Mouse (Mus musculus) hindbrain, embryonic 14.5 days (tissue): Measurements from ENCODE around the gene Trim39. TPM values are rescaled to one million over a fixed set of nuclear protein-coding genes. Genes with fewer than 3 reads are reported as not detected.

Experiments used
- ATAC-seq: fragments of 200-750 bp; cut with Nextera tagmentation; 2 replicates; pipeline ENCODE4 v1.8.0; 2017; ENCODE audit warnings: moderate number of reproducible peaks, mild to moderate bottlenecking, moderate TSS enrichment, moderate library complexity; ENCODE audit not compliant: low FRiP score
- DNase-seq: peaks from one replicate; pipeline ENCODE4 v3.0.0-alpha.2; 2015; ENCODE audit warnings: low spot score
- H3K27ac ChIP-seq: fragments of 300-500 bp; sonication (generic); 2 replicates; pipeline ENCODE4 v1.5.1; 2014; ENCODE audit warnings: mild to moderate bottlenecking, moderate library complexity
- H3K27me3 ChIP-seq: fragments of 300-500 bp; sonication (generic); 2 replicates; pipeline ENCODE4 v1.6.1; 2014; ENCODE audit warnings: mild to moderate bottlenecking, low read length, mixed read lengths; ENCODE audit not compliant: control insufficient read depth, insufficient read depth
- H3K36me3 ChIP-seq: fragments of 300-500 bp; sonication (generic); replicated peaks from 2 replicates; pipeline ENCODE4 v1.6.1; 2014; ENCODE audit not compliant: control insufficient read depth, insufficient read depth
- H3K4me1 ChIP-seq: fragments of 300-500 bp; sonication (generic); replicated peaks from 2 replicates; pipeline ENCODE4 v1.6.1; 2014; ENCODE audit warnings: antibody characterized with exemption, low read length, mixed read lengths; ENCODE audit not compliant: control insufficient read depth, insufficient read depth
- H3K4me2 ChIP-seq: fragments of 300-500 bp; sonication (generic); replicated peaks from 2 replicates; pipeline ENCODE4 v1.6.1; 2014; ENCODE audit warnings: mild to moderate bottlenecking, moderate library complexity
- H3K4me3 ChIP-seq: fragments of 300-500 bp; sonication (generic); replicated peaks from 2 replicates; pipeline ENCODE4 v1.5.1; 2014; ENCODE audit warnings: mild to moderate bottlenecking, low read length
- H3K9ac ChIP-seq: fragments of 300-500 bp; sonication (generic); 2 replicates; pipeline ENCODE4 v1.6.1; 2014
- H3K9me3 ChIP-seq: fragments of 300-500 bp; sonication (generic); 2 replicates; pipeline ENCODE4 v1.6.1; 2016; ENCODE audit warnings: low read length; ENCODE audit not compliant: control insufficient read depth
- WGBS: fragments of 180-500 bp; shearing (Covaris S2); extraction: QIAGEN DNeasy Blood & Tissue Kit; methylation state at CpG from one replicate; pipeline ENCODE4 v1.1.7; 2014; 5-methylcytosine and 5-hydroxymethylcytosine counted together
- polyA plus RNA-seq: library from polyadenylated mRNA; unstranded; fragments of >200 nt; fragmentation: Nextera tagmentation; extraction: Ambion mirVana; gene quantifications from 2 replicates; pipeline ENCODE4 v1.2.1, GENCODE M21; 2014

Trim39 gene
- polyA plus RNA-seq, 1 experiment from 2014 or later: 19.7 TPM

DNA sequence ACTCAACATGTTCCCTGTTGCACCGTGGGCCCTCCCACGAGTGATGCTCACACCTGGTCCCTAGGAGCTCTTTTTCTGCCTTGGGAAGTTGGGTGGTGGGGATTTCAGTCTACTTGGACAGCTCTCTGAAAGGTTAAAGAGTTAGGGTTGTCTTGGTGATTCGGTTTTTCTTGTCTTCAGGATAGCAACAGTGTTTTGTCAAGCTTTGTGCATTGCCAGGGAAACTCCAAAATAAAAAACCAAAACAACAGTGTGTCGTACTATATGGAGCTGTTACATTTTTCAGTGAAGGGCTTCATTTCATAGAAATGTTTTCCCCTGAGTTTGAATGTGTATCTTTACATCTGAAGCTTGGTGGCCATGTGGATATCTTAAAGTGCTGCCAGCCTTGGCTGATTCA is 2.7 kb upstream of the Trim39 start:
- ATAC-seq: no peak

GRCm38 (mm10) chr17:36273796-36274195 is 1.7 kb upstream of the Trim39 start:
- no peaks in the 10 kb centered on the region for H3K9me3 ChIP-seq
- 93% methylated on average over 4 of the region's 4 CpGs for WGBS
- DNase-seq (no peak), ATAC-seq (no peak)
- H3K4me2 ChIP-seq: no peak overlapping the region
- peaks cover 18% of the 10 kb centered on the region for H3K36me3 ChIP-seq
- H3K4me3 ChIP-seq: no peak overlapping the region
- no peaks in the 10 kb centered on the region for H3K27me3 ChIP-seq
- no peak overlapping the region for H3K9ac ChIP-seq
- H3K27ac ChIP-seq: no peak overlapping the region
- peaks cover 32% of the 10 kb centered on the region for H3K4me1 ChIP-seq

More for the DNA sequence above, 2.7 kb upstream of the Trim39 start:
- Histone ChIP-seq H3K36me3 (peaks cover 22% of the 10 kb centered on the region), H3K9ac (no peak overlapping the region), H3K27ac (no peak overlapping the region), H3K4me1 (peaks cover 30% of the 10 kb centered on the region), H3K4me2 (no peak overlapping the region), H3K9me3 (no peaks in the 10 kb centered on the region), H3K27me3 (no peaks in the 10 kb centered on the region), H3K4me3 (no peak overlapping the region)
- WGBS: 98% methylated on average over 4 of the region's 4 CpGs
- DNase-seq: no peak

DNA sequence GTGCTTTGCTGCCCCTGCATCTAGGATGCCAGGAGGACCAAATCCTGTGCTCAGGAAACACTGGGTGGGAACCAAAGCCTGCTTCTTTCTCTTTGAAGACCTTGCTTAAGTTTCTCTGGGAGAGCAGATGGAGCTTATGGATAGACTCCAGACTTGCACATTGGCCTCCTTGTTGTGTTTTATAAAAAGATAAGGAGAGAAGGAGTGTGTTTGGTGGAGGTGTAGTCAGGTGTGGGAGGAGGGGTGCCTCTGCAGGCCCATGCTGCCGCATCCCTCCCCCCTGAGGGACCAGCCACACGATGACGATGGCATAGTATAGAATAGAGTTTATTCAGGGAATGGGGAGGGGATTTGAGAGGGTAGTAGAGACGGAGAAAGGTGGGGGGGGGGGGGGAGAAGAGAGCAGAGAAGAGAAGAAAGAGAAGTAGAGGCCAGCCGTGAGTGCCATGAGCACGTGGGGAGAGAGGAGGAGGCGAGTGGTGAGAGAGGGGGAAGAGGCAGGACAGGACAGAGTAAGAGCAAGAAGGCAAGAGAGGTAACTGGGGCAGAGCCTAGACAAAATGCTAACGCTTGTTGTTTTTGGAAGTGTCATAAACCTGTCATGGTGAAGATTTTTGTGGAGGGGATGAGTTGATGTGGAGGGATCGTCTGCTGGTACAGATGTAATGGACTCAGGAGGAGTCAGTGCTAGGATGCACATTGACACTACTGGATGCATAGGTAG is 758 bp upstream of the Trim39 start:
- H3K27ac ChIP-seq: no peak overlapping the region
- DNase-seq (no peak), ATAC-seq (no peak)
- H3K4me1 ChIP-seq: peaks cover 32% of the 10 kb centered on the region
- H3K9me3 ChIP-seq: no peaks in the 10 kb centered on the region
- H3K9ac ChIP-seq: peak overlapping the region; percentile 96
- H3K4me3 ChIP-seq: peak overlapping the region; percentile 98
- H3K4me2 ChIP-seq: peak overlapping the region; percentile 97
- 88% methylated on average over 9 of the region's 9 CpGs for WGBS
- H3K27me3 ChIP-seq: no peaks in the 10 kb centered on the region
- peaks cover 27% of the 10 kb centered on the region for H3K36me3 ChIP-seq

DNA sequence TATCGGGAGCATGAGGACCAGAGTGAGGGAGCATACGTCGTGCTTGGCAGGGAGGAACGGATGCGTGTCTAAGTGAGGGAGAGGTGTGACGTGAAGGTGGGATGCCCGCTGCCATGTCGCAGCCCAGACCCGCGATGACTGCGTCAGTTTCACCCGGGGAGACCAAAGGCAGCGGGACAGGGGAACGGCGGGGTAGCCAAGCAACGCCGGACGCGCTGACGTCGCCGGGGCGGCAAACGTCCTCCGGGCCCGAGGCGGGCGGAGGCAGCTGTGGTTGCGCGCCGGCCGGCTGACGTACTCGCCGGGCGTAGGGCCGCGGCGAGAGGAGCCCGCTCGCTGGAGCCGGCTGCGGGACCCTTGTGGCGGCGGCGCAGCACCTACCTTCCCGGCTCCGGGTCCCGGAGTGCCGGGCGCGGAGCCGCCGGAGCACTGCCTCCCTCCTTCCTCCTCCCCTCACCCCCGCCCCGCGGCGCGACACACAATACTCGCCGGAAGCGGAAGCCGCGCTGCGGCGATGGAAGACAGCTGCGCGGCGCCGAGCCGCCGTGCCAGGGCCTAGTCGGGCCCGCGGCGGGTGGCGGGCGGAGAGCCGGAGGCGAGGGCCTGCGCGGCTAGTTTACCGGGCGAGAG is 976 bp downstream of the Trim39 start:
- peak; percentile 85 for DNase-seq
- Histone ChIP-seq H3K36me3 (peaks cover 45% of the 10 kb centered on the region), H3K27me3 (no peaks in the 10 kb centered on the region), H3K27ac (peak overlapping the region; percentile 98), H3K4me2 (peak overlapping the region; percentile 97), H3K9me3 (no peaks in the 10 kb centered on the region), H3K4me1 (peaks cover 32% of the 10 kb centered on the region), H3K4me3 (peak overlapping the region; percentile 98), H3K9ac (peak overlapping the region; percentile 96)
- under 1% methylated on average over 71 of the region's 84 CpGs for WGBS
- peak; percentile 94 for ATAC-seq

GRCm38 (mm10) chr17:36265834-36266233 is 6.2 kb downstream of the Trim39 start:
- no peak for ATAC-seq
- Histone ChIP-seq H3K4me3 (no peak overlapping the region), H3K4me1 (peaks cover 11% of the 10 kb centered on the region), H3K27ac (no peak overlapping the region), H3K4me2 (no peak overlapping the region), H3K27me3 (no peaks in the 10 kb centered on the region), H3K36me3 (peaks cover 79% of the 10 kb centered on the region), H3K9ac (no peak overlapping the region), H3K9me3 (no peaks in the 10 kb centered on the region)
- WGBS: 80% methylated on average over 5 of the region's 5 CpGs
- no peak for DNase-seq

- H3K36me3 ChIP-seq: peaks cover 93% of the 10 kb centered on the region
- H3K9me3 ChIP-seq: no peaks in the 10 kb centered on the region
- DNase-seq (no peak), ATAC-seq (no peak)
- no peak overlapping the region for H3K27ac ChIP-seq
- no peaks in the 10 kb centered on the region for H3K4me1 ChIP-seq
- H3K27me3 ChIP-seq: no peaks in the 10 kb centered on the region
- no peak overlapping the region for H3K9ac ChIP-seq
- WGBS: 93% methylated on average over 3 of the region's 3 CpGs
- no peak overlapping the region for H3K4me2 ChIP-seq
- no peak overlapping the region for H3K4me3 ChIP-seq
Measured at GRCm38 (mm10) chr17:36264273-36264925, 7.6 kb downstream of the Trim39 start.

GRCm38 (mm10) chr17:36261511-36262166 is 10.4 kb downstream of the Trim39 start:
- Histone ChIP-seq H3K4me2 (no peak overlapping the region), H3K27ac (no peak overlapping the region), H3K4me1 (no peaks in the 10 kb centered on the region; the same call in 1 of the 2 replicates), H3K27me3 (no peaks in the 10 kb centered on the region), H3K4me3 (no peak overlapping the region), H3K9ac (no peak overlapping the region), H3K9me3 (no peaks in the 10 kb centered on the region), H3K36me3 (peaks cover 82% of the 10 kb centered on the region)
- 93% methylated on average over 9 of the region's 9 CpGs for WGBS
- DNase-seq: no peak
- ATAC-seq: no peak

DNA sequence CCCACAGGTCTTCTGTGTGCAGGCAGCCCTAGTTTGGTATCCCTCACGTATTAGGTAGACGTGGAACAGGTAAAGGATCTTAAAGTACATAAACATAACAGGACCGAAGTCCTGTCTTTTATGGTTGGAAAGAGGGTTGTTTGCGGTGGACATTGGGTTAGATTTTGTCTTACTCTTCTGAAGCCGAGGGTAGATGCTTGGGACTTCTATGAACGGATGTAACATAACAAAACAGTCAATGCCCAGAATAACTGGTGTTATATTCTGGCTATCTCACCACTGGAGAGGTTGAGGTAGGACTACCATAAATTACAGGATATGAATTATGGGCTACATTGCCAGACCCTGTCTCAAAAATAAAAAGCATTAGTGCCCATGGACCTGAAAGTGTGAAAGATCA is 14.1 kb downstream of the Trim39 start, which contains the start of gene Rpp21:
Gene Rpp21, minus strand, starts transcription at position 101 of the 400 bp plus-strand sequence.
- H3K9ac ChIP-seq: peak within 1 kb of the TSS; percentile 85
- peak within 1 kb of the TSS; percentile 91 for H3K27ac ChIP-seq
- 52% methylated on average over 6 of the region's 6 CpGs for WGBS
- H3K4me3 ChIP-seq: peak within 1 kb of the TSS; percentile 82
- H3K4me2 ChIP-seq: peak within 1 kb of the TSS; percentile 57
- no peaks in the 10 kb centered on the region for H3K9me3 ChIP-seq
- H3K36me3 ChIP-seq: peaks cover 45% of the 10 kb centered on the region
- H3K4me1 ChIP-seq: no peaks in the 10 kb centered on the region; the same call in 1 of the 2 replicates
- no peaks in the 10 kb centered on the region for H3K27me3 ChIP-seq
- ATAC-seq: no peak; the same call in 1 of the 2 replicates
- no peak for DNase-seq
